Mouse (Mus musculus) limb, embryonic 14.5 days (tissue): ENCODE data around the gene Ly6g6f. TPM values are rescaled to one million over a fixed set of nuclear protein-coding genes. Genes with fewer than 3 reads are reported as not detected.

ENCODE experiments used
- ATAC-seq: fragments of 200-750 bp; cut with Nextera tagmentation; 2 replicates; pipeline ENCODE4 v1.8.0; 2017; ENCODE audit warnings: low read depth, moderate number of reproducible peaks, moderate TSS enrichment; ENCODE audit not compliant: low FRiP score
- DNase-seq: peaks from one replicate; pipeline ENCODE4 v3.0.0-alpha.2; 2015; ENCODE audit warnings: low spot score
- H3K27ac ChIP-seq: fragments of 300-500 bp; sonication (generic); replicated peaks from 2 replicates; pipeline ENCODE4 v1.5.1; 2014; ENCODE audit warnings: low read depth, mild to moderate bottlenecking, low read length, moderate library complexity, mixed read lengths
- H3K27me3 ChIP-seq: fragments of 300-500 bp; sonication (generic); 2 replicates; pipeline ENCODE4 v1.6.1; 2014; ENCODE audit warnings: low read length, mixed read lengths; ENCODE audit not compliant: control insufficient read depth, insufficient read depth
- H3K36me3 ChIP-seq: fragments of 300-500 bp; sonication (generic); 2 replicates; pipeline ENCODE4 v1.6.1; 2014; ENCODE audit warnings: mild to moderate bottlenecking, low read length, moderate library complexity, mixed read lengths; ENCODE audit not compliant: control insufficient read depth, insufficient read depth
- H3K4me1 ChIP-seq: fragments of 300-500 bp; sonication (generic); 2 replicates; pipeline ENCODE4 v1.6.1; 2014; ENCODE audit warnings: antibody characterized with exemption, low read length, mixed read lengths; ENCODE audit not compliant: control insufficient read depth, insufficient read depth
- H3K4me2 ChIP-seq: fragments of 300-500 bp; sonication (generic); replicated peaks from 2 replicates; pipeline ENCODE4 v1.6.1; 2014; ENCODE audit warnings: low read depth, mild to moderate bottlenecking, low read length, moderate library complexity; ENCODE audit not compliant: severe bottlenecking
- H3K4me3 ChIP-seq: fragments of 300-500 bp; sonication (generic); replicated peaks from 2 replicates; pipeline ENCODE4 v1.5.1; 2014; ENCODE audit warnings: low read length
- H3K9ac ChIP-seq: fragments of 300-500 bp; sonication (generic); 2 replicates; pipeline ENCODE4 v1.6.1; 2014; ENCODE audit warnings: mild to moderate bottlenecking, low read depth, low read length, moderate library complexity; ENCODE audit not compliant: severe bottlenecking
- H3K9me3 ChIP-seq: fragments of 300-500 bp; sonication (generic); 2 replicates; pipeline ENCODE4 v1.6.1; 2016; ENCODE audit warnings: low read length; ENCODE audit not compliant: control insufficient read depth
- POLR2A ChIP-seq: fragments of 200-500 bp; IDR thresholded peaks from 2 replicates; pipeline ENCODE4 v1.8.0; 2012; ENCODE audit warnings: inconsistent platforms, mild to moderate bottlenecking, moderate library complexity, borderline replicate concordance; ENCODE audit not compliant: insufficient read depth, insufficient read length; ENCODE audit errors: extremely low read depth
- WGBS: fragments of 180-500 bp; shearing (Covaris S2); extraction: QIAGEN DNeasy Blood & Tissue Kit; methylation state at CpG from one replicate; pipeline ENCODE4 v1.1.7; 2014; 5-methylcytosine and 5-hydroxymethylcytosine counted together
- polyA plus RNA-seq, 2 experiments: library from polyadenylated mRNA; depleted of rRNA in 1 of 2; stranded (reverse) in 1 of 2; unstranded in 1 of 2; fragments of >200 nt; fragmentation: Nextera tagmentation in 1 of 2; extraction: Ambion mirVana in 1 of 2; gene quantifications; 2 replicates each; pipeline versions ENCODE4 v1.2.1 to v1.2.3; 2012 to 2014

Gene Ly6g6f
- polyA plus RNA-seq, 2 experiments, result 0.14 to 0.28 TPM

DNA sequence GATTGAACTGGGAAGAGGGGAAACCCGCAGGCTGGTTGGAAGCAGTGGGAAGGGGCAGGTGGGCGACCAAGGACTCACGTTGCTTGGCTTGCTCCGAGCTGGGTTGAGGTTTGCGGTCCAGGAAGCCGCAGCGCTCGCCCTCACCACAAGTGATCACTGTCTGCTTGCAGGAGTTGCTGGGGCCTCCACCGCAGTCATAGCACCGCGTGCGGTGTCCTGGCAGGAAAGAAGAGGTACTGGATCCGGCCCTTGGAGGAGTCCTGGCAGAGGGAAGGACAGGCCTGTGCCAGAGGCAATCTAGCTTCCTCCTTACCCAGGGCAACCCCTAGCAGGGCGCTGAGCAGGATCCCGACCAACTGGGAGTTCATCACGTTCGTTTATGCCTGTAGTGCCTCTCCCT is 11.3 kb downstream of the Ly6g6f start:
- Histone ChIP-seq H3K9me3 (no peaks in the 10 kb centered on the region), H3K27ac (no peak overlapping the region), H3K4me1 (peaks cover 8% of the 10 kb centered on the region; the same call in 1 of the 2 replicates), H3K4me2 (no peak overlapping the region), H3K4me3 (no peak overlapping the region), H3K9ac (0 out of 2 replicates have a peak overlapping the region, but pooled peaks have one; percentile 12), H3K36me3 (no peaks in the 10 kb centered on the region), H3K27me3 (no peaks in the 10 kb centered on the region)
- WGBS, result 24% methylated on average over 17 of the region's 17 CpGs
- no peak for DNase-seq
- ATAC-seq, result no peak
- TF ChIP-seq POLR2A, result no peak

DNA sequence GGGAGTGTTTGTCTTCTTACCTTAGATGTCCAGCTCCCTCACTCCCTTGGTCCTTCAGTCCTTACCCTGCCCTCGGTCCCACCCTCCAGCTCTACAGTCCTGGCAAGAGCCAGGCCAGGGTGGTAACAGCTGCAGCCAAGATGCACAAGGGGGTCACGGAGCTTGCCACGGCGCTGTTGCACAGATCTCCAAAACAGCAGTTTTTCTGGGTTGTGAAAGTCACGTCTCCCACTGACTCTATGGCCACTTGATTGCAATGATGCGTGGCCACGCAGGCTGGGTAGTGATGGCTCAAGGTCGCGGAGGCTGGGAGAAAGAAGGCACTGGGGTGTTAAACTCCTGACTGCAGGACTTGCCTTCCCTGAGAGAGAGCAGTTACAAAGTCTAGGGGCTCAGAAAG is 14.0 kb downstream of the Ly6g6f start:
- H3K36me3 ChIP-seq, result no peaks in the 10 kb centered on the region
- peaks cover 3% of the 10 kb centered on the region; the same call in 1 of the 2 replicates for H3K4me1 ChIP-seq
- ATAC-seq (no peak), DNase-seq (no peak)
- H3K9me3 ChIP-seq, result no peaks in the 10 kb centered on the region
- 71% methylated on average over 9 of the region's 9 CpGs for WGBS
- H3K4me2 ChIP-seq, result no peak overlapping the region
- no peak overlapping the region for H3K4me3 ChIP-seq
- H3K27me3 ChIP-seq, result peaks cover 7% of the 10 kb centered on the region
- no peak overlapping the region for H3K27ac ChIP-seq
- no peak overlapping the region for H3K9ac ChIP-seq
- no peak for TF ChIP-seq POLR2A

DNA sequence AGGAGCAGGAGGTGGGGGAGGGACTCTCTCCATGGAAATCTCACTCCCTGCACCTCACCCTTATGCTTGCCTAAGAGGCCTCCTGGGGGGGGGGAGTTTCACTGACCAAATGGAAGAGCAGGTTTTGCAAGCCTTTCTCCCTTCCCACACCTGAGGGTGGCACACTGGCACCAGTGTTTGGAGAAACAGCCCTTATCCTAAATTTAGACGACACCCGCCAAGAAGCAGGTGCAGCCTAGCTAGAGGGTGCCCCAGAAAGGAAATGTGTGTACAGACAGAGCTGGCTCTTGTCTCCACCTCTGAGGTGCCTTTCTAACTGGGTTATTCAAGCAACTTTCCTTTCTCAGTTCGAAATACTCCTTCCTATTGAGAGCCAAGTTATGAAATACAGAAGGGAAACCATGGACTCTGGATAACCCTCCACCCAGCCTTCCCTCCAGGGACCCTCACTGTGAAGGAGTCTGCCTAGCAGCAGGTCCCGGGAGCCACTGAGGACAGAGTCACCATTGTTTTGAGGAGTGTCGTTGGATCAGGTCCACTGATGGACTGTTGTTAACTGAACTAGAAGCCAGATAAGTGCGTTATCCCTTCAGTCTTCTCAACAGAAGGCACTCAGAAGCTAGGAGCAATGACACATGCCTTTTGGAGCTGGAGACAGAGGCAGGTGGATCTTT is 14.7 kb downstream of the Ly6g6f start:
- no peak overlapping the region for H3K27ac ChIP-seq
- H3K4me1 ChIP-seq, result peaks cover 3% of the 10 kb centered on the region; the same call in 1 of the 2 replicates
- H3K27me3 ChIP-seq, result peaks cover 14% of the 10 kb centered on the region
- no peak for TF ChIP-seq POLR2A
- ATAC-seq (no peak), DNase-seq (no peak)
- H3K36me3 ChIP-seq, result no peaks in the 10 kb centered on the region
- no peak overlapping the region for H3K4me3 ChIP-seq
- no peaks in the 10 kb centered on the region for H3K9me3 ChIP-seq
- H3K4me2 ChIP-seq, result no peak overlapping the region
- no peak overlapping the region for H3K9ac ChIP-seq
- WGBS, result 66% methylated on average over 6 of the region's 6 CpGs

DNA sequence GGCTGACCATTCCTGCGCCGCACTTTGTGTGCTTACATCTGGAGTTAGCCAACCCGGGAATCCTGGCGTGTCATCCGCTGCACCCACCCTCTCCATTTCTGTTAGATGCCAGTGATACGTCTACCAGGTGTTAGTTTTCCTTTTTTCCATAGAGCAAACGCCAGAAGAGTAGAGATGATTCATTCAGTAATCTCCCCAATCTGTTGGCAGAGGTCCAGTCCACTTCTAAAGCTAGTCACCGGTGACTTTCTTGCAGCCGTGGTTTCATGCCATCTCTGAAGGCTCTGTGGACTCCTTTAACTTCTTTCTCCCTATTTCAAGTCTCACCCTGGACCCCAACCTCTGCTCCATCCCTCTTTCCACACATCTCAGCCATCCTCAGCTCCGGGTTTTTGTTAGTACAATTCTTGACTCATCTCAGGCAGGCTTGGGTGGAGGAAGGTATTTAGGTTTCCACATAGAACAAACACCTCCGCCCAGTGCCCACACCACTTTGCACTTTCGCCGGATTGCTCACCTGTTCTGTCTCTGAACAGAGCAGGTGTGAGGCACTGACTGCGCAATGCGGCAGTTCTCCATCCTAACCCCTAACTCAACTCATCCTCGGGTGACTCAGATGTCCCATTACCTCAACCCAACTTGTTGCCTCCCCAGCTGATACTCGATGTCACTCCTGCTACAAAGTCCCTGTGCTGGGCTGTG is 17.0 kb downstream of the Ly6g6f start:
- DNase-seq (no peak), ATAC-seq (no peak)
- Histone ChIP-seq H3K4me2 (no peak overlapping the region), H3K9me3 (no peaks in the 10 kb centered on the region), H3K4me1 (peaks cover 15% of the 10 kb centered on the region), H3K27ac (no peak overlapping the region), H3K9ac (no peak overlapping the region), H3K4me3 (no peak overlapping the region), H3K36me3 (peaks cover under 1% of the 10 kb centered on the region), H3K27me3 (peaks cover 23% of the 10 kb centered on the region)
- 78% methylated on average over 17 of the region's 17 CpGs for WGBS
- no peak for TF ChIP-seq POLR2A

DNA sequence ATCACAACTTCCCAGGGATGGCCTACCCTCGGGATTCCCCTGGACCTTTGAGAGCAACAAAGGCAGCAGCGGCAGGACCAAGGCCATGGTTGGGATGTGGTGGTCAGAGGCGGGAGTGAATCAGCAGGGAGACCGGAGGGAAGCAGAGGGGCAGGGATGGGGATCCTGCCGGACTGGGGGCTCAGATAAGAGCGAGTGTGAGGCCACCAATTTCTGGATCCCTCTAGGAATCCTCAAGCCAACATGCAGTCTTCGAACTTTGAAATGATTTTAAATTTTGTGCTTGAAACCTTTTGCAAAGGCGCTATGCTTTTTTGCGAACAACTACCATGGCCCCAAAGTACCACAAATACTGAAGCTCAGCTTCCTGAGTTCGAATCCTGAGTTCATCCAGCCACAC is 19.3 kb downstream of the Ly6g6f start, which contains the start of gene Mpig6b:
Gene Mpig6b, minus strand, starts transcription at position 101 of the 400 bp plus-strand sequence.
- Histone ChIP-seq H3K4me1 (peaks cover 15% of the 10 kb centered on the region), H3K4me3 (peak within 1 kb of the TSS; percentile 25), H3K4me2 (peak within 1 kb of the TSS; percentile 56), H3K9ac (peak within 1 kb of the TSS; percentile 25), H3K27ac (peak within 1 kb of the TSS; percentile 20; the same call in 1 of the 2 replicates), H3K9me3 (no peaks in the 10 kb centered on the region), H3K36me3 (peaks cover 22% of the 10 kb centered on the region), H3K27me3 (peaks cover 23% of the 10 kb centered on the region)
- no peak for ATAC-seq
- TF ChIP-seq POLR2A, result no peak
- DNase-seq, result no peak
- 51% methylated on average over 10 of the region's 10 CpGs for WGBS
